Mouse (Mus musculus) frontal cortex, postnatal 36 days (tissue): ENCODE data around the gene Gm20747.
"Not testable (repeated sequence)": the region's sequence is repeated elsewhere in the genome, so short reads cannot be mapped to it uniquely, and the experiment has no call there.

Experiments used
- DNase-seq, 2 experiments: peaks; one replicate each; pipeline ENCODE4 v3.0.0; 2022; ENCODE audit warnings: low spot score in 2 of 2

The Gm20747 gene

GRCm38 (mm10) chrY:53418191-53418590, at the start of gene Gm20747:
TSS of gene Gm20747 (minus strand) at chrY:53418291.
- not testable (repeated sequence) for DNase-seq
